Mouse (Mus musculus) kidney, adult 18-20 months (tissue): ENCODE results near the gene Cradd.

Source experiments
- DNase-seq: peaks from one replicate; pipeline ENCODE4 v3.0.0; 2021

Cradd gene

DNA sequence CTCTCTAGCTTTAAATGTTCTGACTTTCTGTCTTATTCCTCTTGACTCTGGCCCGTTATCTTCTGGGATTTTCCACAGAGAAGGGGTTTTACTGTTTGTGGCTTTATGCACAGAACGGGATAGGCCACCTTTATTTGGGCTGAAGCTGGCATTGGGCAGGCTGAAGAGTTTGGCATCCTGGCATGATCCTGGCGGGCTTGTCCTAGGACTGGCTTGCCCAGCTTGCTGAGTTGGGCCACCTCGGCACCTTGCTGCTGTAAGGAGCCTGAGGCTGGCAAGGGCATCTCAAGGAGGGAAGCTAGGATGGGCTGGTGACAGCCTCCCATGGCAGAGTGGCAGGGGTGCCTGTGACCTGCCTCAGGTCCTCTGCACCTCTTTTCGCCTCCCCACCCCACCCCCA is 55.6 kb downstream of the Cradd start:
- no peak for DNase-seq

DNA sequence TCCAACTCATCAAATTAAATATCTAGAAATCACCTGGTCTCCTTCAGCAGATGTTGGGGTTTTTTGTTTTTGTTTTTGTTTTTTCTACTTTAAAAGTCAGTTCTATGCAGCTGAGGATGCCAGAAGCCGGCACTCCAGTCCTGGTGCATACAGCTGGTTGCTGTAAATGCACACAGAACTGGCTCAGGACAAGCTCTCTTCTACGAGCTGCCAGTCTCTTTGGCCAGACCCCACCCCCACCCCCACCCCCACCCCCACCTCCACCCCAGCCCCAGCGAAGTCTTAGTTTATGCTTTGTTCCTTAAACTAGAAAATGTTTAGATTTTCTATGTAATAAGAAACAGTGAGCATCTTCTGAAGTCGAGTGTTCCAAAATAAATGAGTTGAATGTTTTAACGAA is 57.0 kb downstream of the Cradd start:
- DNase-seq = no peak

DNA sequence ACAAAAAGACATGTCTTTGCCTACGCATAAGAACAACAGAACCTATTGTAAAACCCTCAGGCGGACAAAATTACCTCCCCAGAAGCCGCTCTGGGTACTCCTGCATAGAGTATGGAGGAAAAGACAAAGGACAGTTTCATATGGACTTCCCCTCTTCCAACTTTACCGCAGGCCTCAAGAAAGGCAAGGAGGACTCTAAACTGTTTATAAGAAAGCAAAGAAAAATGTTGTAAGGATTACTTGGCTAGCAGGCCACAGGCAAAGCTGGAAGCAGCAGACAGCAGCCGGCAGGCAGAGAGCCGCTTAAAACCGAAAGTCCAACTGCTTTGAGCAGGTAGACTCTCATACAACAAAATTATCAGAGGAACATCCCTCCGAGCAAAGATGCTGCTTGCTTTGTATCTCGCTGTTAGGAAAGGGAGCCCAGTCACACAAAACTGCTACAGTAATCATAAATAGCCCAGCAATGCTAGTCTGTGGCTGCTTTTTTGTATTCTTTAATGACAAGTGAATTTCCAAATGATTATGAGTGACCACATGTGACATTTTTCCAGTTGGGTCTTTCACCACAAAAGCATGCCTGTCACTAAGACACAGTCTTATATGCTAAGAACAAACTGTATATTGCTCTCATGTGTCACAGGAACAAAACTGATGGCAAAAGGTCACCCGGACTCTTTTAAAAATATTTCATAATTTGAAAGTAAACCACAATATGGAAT is 57.7 kb downstream of the Cradd start:
- DNase-seq = no peak

DNA sequence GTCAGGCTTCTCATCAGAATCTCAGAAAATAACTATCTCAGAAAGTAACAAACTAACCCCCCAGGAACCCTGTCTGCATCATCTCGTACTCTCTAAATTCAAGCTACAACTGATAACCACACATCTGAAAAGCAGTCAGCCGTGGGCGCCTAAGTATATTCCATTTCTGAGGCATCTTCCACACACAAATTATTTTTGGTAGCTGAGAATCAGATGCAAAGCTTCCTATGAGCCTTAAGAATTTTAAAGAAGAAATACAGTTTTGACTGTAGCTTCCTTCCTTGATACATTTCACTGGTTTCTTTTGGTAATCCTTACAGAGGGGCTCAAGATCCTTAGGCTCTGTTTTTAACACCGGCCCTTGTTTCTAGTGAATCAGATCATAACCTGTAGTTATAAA is 58.4 kb downstream of the Cradd start:
- DNase-seq = no peak

DNA sequence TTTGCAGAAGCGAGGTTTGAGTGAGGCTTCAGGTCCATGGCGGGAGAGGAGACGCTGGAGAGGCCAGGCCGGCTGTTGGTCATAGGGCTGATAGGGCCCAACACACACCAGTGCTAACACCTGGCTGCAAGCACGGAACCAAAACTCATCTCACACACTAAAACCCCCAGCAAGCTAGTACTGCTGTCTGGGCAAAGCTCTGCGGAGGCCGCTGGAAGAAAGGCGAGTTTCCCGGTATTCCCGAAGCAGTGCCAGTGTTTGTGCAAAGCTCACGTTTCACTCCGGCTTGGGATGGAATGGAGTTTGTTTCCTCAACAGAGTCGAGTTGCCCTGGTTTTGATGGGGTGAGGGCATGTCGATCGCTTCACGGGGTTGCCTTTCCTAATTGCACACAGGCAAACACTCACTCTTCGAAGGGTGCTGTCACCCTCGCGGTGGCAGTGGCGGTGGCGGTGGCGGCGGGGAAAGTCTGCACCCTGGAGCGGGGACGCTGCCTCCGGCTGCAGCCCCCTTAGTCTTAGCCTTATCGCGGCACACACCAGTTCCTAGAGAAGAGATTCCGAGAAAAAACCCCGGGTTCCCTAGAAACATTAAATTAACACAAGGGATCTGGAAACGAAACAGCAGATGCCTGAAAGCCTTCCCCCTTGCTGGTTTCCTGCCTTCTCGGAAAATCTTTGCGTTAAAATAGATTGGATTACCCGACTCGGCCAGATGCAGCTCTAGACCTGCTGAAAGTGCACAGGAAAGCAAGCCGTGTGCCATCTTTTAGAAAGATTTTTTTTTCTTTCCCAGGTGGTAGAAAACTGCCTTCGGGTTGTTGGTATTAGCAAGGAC is 59.2 kb downstream of the Cradd start:
- peak; percentile 60 for DNase-seq

DNA sequence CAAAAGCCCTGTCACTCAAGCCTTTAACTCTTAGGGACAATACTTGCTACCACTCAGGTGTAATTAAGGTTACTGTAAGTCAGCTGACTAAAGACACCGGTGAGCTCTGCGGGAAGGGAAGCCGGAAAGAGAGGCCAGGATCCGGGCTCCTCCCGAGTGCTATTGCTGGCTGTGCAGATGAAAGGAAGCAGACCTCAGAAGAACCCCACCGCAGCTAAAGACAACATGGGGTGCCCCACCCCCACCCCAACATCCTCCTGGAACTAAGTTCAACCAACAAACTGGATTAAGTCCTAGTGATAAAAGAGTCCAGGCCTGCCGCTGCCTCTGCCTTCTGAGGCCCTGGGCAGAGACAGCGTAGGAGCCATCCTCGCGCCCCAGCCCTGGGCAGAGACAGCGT is 61.5 kb downstream of the Cradd start:
- DNase-seq = no peak

DNA sequence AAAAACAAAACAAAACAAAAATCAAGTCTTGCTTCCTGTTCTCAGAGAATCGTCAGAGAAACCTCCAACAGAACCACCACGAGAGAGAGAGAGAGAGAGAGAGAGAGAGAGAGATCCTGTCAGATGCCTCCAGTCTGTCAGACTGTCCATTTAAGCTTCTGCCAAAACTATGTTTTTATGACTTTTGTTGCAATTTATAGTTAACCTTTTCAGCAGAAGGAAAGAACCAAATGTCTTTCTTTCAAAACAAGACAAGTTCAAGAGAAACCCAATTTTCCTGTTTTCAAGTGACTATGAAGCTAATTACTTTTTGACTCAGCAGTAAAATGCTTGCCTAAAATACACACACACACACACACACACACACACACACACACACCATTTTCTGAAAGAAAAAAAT is 62.7 kb downstream of the Cradd start:
- no peak for DNase-seq

DNA sequence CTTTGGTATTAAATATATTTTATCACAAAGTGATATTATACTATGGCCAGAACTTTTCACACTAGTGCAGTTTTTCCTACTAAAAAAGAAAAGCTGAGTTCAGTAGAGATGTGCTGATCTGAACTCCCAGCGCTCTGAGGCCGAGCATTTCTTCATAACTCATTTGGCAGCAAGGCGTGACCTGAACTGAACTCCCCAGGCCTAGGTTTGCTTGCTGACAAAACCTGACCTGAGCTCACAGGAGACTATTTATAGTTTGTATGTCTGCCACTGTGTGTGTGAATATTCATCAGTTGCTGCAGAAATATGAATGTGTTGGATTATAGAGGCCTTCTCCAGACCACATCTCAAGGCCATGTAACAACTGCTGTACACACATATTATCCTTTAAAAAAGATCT is 63.5 kb downstream of the Cradd start:
- DNase-seq = peak; percentile 48

DNA sequence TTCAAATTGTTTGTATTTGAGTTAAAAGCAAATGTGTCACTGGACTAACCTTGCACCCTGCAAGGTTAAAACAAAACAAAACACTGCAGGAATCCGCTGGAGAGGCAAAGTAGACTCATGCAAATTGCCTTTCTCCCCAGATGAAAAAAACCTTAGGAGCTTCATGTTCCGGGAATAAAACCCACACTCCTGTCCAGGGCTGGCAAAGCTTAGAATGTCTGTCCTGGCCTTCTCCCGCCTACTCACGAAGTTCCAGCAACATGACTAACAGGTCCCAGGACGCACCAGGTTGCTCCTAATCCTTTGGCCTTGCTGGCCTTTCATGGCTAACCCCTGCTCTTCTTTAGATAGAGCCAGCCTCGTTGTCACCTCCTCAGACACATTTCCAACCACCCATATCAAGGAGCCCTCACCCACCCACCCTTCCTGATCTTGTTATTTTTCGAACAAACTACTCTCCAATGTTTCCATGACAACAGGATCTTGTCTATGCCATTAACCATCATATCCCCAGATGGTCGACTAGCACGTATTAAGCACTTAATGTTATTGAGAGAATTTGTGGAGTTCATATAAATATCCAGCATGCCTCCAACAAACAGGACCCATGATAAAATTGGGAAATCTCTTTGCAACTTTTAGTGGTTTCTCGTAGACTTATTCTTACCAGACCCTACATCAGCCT is 65.3 kb downstream of the Cradd start:
- no peak for DNase-seq

DNA sequence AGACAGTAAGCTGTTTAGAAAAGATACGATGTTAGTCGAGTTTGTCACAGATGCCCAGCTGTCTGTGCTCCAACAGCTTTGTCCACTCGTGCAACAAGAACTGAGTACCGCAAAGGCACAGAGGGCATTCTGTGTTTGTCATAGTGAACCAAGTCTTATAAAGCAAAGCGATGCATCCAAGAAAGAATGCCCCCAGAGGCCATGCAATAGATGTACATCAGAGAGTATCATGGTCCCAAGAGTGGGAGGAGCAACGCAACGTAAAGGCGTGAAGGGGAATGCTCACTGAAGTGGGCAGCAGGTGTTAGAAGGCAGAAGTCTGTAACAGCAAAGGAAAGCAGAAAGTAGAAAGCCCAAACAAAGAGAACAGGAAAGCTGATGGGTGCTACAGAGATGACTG is 66.0 kb downstream of the Cradd start:
- no peak for DNase-seq

DNA sequence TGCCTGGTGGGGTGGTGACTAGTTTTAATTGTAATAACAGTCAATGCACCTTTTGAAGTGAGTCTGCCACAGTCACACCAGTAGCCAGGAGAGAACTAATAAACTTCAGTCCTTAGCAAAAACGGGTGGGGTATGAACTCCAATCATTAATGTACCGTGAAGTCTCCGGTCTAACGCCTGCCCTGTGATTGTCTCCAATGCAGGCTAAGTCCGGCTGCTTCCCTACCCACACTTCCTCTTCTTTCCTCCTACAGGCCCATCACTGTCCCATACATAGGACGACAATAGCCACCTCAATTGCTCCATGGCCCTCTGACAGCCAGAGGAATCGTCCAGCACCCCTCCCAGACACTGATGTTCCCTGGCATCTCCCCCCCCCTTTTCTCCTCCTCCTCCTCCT is 67.8 kb downstream of the Cradd start:
- no peak for DNase-seq

DNA sequence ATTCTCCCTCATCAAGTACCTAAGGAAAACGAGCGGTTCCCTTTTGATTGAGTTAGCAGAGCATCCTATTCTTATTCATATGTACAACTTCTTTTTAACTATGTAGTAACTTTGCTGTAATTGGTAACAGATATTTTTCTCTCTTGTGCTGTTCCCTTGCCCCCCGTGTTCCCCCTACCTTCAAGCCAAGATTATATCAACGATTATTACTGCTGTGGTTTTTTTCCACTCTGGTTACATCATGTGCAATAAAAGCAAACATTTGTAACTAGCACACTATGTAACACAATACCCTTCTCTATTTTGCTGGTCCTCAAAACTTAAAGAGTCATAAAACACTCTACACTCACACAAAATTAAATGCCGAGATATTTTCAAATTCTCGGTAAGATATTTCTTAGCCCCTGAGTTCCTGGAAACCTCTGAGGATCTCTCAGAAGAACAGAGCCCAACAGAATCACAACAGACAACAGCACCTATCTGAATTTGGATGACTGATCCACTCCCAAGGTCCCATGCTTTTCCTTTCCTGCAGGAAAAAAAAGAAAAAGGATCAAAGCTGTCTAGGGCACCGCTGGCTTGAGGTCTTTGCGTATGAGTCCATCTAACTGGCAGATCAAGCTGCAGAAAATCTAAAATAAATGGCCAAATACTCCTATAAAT is 68.8 kb downstream of the Cradd start:
- no peak for DNase-seq

DNA sequence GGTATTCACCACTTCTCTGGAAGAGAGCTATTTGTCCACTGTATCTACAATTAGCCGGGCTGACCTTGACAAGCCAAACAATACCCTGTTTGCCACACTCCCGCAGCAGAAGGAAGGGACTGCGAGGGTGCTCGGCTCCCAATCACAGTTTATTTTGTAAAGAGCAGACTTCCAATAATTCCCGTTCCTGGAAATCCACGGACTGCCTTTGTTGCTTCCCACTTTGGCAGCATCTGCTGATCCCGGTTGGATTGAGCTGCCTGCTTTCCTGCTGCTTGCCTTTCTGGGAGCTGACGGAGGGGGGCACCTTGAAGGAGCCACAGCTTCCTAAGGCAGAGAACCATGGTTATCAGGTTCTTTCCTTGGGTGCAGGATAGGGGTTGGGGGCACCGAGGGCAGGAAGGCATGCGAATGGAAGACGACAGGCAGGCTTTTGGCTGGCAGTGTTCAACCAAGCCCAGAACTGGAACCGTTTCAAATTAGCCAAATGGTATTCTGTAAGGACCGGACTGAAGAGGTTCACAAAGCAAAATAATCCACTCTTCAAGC is 69.4 kb downstream of the Cradd start:
- peak; percentile 50 for DNase-seq

DNA sequence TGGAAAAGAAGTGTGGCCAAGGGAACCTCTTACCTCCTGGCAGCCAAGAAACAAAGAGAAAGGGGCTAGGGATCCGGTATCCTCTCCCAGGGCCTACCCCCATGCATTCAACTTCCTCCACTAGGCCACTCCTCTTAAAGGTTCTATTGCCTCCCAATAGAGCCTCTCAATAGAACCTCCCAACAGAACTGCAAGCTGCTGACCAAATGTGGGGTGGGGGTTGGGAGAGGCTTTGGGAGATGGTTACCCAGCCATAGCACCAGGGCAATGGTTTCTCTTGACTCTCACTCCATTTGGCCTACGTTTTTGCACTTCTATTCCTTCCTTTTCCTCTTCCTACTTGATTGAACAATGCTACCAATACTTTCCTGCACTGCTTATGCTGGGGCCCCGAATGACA is 69.9 kb downstream of the Cradd start:
- no peak for DNase-seq

DNA sequence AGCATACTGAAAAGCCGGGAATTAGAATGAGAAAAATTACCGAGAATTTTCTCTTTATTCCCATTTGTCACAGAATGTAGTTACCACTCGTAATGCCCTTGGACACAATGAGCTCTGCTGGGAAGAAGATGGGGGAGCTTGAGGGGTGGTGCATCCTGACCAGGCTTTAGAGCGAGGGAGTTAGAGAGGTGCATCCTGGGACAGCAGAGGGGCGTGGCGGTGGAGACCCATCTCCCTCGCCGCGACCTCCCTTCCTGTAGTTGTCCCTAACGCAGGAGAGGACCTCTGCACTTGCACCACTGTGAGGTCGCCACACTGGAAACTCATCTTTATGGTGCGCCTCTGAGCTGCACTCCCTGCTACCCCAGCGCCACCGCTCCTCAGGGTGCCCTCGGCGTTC is 72.3 kb downstream of the Cradd start:
- DNase-seq = no peak

DNA sequence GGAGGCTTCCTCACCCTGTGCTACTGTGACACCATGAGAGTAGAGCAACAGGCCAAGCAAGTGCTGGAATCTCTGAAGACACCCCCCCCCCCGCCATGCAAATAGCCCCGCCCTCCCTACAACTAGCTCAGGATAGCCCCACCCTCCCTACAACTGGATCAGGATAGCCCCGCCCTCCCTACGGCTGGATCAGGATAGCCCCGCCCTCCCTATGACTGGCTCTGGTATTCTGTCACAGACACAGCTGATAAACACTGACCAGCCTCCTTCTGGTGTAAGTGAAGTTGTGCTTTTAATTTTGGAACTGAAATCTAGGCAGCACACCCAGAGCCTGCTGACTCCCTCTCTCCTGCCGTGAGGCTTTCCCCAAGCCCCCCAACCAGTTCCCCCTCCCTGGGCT is 75.6 kb downstream of the Cradd start:
- no peak for DNase-seq

DNA sequence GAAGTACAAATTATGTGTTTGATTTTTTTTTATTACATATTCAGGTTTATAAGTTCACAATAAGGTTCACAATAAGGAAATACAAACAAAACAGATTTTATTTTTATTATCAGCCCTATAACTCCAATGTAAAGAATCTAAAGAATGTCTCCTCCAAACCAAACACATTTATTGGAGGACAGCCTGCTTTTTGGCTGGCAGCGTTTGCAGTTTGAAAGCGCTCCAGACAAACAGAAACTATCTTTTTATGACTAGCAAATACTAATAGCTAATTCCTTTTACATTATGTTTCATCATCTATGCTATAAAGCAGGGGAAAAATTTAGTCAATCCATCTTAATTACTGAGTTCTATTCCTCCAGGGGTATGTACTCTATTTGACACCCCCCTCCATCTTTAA is 77.2 kb downstream of the Cradd start:
- DNase-seq = no peak

DNA sequence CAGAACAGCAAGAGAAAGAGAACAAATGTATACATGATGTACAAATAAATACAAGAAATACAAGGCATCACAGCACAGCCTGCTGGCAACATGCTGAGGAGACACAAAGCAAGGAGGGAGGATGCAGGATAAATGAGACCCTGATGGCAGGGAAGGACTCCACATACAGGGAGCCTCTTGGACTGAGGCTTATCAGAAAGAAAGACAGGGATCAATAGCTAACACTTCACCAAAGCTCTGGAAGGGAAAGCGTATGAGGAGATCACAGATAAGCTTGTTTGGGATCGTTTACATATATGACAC is 78.3 kb downstream of the Cradd start:
- DNase-seq = no peak

DNA sequence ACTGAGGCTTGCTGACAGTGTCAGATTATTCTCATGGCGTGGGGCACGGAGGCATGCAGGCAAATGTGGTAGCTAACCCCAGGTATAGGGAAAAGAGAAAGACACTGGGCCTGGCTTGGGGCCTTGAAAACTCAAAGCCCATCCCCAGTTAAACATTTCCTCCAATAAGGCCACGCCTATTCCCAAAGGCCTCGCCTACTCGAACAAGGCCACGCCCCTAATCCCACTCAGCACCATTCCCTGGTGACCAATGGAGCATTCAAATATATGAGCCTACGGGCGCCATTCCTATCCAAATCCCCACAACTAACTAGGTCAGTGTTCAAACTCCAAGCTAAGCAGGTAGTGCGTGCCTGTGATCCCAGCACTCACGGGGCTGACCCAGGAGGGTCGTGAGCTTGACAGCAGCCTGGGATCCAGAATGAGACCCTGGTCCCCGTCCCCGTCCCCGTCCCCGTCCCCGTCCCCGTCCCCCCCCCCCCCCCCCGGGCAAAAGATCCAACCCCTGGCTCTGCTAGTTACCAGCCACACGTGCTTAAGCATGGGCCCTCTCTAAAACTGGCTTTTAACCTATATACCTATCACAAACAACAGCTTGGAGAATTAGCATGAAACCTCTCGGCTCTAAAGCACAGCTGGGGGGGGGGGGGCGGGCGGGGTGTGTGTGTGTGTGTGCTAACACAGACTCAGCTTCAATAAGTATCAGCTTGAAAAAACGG is 78.8 kb downstream of the Cradd start:
- no peak for DNase-seq

DNA sequence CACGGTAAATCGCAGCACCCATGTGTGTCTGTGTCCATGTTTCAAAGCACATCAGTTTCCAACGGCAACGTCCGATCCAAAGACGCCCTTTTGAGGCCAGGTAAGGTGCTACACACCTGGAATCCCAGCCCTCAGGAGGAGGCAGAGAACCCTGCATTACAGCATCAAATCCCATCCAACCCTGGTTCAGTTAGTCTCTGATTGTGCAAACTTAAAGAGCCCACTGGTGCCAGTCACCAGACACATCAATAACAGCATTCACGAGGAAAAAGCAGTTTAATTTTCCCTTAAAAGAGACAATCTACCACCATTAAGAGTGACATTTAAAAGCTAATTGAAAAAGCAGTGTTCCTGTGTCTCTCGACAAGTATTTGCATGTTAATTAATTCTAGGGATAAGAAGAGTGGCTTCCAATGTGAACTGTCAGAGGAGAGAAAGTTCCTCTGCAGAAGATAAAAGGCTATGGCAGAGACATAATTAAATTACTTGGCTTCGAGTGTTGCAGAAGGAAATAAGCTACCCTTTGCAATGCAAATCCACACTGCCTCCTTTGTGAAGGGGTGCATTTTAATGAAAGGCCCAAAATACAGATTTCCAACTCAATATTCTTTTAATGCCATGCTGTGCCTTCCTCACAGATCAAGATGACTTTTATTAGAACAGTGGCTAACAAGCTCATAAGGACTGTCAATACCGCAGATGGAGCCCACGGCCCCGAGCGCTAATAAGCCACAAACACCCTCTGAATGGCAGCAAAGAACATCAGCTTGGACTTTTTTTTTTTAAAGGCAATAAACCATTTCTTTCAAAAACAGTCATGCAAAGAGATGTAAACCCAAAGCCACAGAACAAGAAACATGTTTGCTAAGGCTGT is 84.5 kb downstream of the Cradd start:
- no peak for DNase-seq

DNA sequence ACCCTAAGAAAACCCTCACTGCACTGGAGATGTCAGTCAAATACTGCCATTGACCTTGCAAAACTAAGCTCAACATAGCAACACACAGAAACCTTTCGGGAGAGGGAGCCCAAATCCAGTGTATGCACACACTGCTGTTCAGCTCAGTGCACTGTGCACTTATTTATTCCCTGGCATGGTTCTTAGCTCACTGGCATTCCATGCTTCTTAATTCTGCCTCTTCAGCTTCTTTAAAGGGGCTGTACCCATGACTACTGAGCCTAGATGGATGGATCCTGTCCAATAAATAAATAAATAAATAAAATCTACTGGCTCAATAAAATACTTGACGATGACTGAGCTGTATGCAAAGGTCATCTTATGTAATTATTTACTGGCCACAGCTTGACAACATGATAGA is 85.3 kb downstream of the Cradd start:
- DNase-seq = no peak

DNA sequence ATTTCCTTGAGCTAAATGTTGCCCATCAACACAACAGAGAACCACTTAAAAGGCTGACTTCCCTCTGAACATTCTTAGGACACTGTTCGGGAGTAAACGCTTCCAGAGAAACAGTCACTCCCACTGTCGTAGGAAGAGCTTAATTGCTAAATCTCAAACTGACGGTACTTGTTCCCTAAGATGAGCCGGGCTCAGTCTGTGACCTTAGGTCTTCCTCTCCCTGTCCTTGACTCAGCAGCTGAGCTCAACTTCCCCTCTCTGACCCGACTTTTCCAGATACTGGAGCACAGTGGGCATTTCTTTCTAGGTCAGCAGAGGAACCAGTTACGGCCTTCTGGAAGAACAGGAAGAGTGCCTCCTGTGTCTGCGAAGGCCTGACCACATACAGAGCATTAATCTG is 87.7 kb downstream of the Cradd start:
- DNase-seq = peak; percentile 13
